Mouse (Mus musculus) heart, postnatal 14 days (tissue): ENCODE measurements at regions not wholly inside any gene's neighbourhood (a gene's known extent, or its start where the extent isn't known, plus 50 kb on each side); places are given as distances from the start of the nearest gene placed in this dataset.

Source experiments
- DNase-seq, 2 experiments: peaks; one replicate each; pipeline ENCODE4 v3.0.0; 2021 to 2022
- intact Hi-C: fragments of 180-260 bp; cut with DNase I; formaldehyde crosslinking; loops from one replicate; pipeline ENCODE4 v1.15.1; 2025

GRCm38 (mm10) chr8:116837991-116838390 is 83.3 kb downstream of the Cmc2 start:
- DNase-seq: no peak
- intact Hi-C loops: no loop called here

DNA sequence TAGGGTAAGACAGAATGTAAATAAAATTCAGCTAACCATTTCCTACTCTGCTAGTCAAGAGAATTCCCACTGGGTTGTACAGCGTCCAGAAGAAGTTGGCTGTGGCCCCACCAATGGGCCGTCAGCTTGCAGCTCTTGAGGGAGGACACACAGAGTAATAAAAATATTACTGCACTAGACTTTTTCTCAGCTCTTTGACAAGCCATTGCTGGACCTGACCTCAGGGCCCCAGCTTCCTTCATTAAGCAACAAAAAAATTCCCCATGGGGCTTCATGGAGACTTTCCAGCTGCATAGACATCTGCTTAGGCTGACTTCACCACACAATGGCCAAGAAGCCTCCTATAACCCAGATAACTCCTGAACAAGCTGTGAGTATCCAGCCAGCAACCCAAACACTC is 89.1 kb downstream of the Cmc2 start:
- peak; percentile 73 to 84 for DNase-seq
- intact Hi-C loops: no loop called here

- no peak for DNase-seq
- intact Hi-C loops: no loop called here
Observed at GRCm38 (mm10) chr8:116829631-116830030, 91.6 kb downstream of the Cmc2 start.

DNA sequence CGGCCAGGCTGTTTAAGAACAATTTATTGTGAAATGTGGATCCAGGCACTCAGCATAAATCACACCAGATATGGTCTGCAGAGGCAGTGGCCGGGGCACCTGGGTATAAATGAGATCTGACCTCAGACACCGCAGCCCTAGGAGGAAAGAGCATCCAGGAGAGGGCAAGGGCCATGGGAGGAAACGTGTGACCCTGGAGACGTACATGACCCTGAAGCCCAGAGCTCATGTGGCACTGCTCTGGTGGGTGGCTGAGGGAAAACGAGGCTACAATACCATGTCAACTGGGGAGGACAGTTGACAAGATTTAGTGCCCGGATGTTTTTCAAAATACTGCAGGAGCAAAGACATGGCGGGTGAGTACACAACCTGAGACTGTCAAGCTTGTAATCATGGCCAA is 93.0 kb downstream of the Cmc2 start:
- DNase-seq: no peak
- intact Hi-C loops: no loop called here

DNA sequence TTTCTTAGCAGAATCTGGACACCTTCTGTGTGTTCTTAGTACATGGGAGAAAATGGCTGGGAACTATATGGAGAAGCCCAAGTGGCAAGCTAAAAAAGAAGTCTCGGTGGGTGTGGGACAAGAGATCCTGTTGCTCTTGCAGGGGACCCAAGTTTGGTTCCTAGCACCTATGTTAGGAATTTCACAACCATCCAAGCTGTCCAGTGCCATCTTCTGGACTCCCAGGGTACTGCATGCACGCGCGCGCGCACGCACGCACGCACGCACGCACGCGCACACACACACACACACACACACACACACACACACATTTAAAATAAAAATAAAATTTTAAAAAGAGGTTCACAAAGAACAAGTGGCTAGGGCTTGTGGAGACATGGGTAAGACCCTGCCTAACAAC is 94.1 kb downstream of the Cmc2 start:
- intact Hi-C loops: no loop called here
- no peak for DNase-seq

GRCm38 (mm10) chr8:116814118-116814851 is 81.5 kb upstream of the Cdyl2 start:
- DNase-seq: peak; percentile 66 to 76
- intact Hi-C loops: no loop called here

- intact Hi-C loops: no loop called here
- no peak for DNase-seq
Observed at GRCm38 (mm10) chr8:116801313-116801712, 68.5 kb upstream of the Cdyl2 start.

- intact Hi-C loops: no loop called here
- no peak for DNase-seq
Observed at GRCm38 (mm10) chr8:116800636-116801035, 67.8 kb upstream of the Cdyl2 start.

- intact Hi-C loops: no loop called here
- no peak for DNase-seq
Observed at GRCm38 (mm10) chr8:116798981-116799380, 66.2 kb upstream of the Cdyl2 start.

DNA sequence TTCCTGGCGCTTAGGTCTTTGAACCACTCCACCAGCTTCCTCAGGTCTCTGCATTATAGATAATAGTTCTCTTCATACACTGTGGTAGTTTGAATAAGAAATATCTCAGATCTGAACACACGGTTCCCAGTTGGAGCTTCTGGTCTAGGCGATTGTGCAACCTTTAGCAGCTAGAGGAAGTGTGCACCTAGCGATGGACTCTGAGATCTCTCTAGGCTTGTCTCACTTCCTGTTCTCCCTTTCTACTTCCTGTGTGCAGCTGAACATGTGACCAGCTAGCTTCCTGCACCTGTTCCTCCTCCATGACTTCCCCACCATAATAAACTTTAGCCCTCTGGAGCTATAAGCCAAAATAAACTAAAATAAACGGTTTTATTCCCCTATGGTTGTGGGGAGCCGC is 62.9 kb upstream of the Cdyl2 start:
- DNase-seq: no peak
- intact Hi-C loops: no loop called here

DNA sequence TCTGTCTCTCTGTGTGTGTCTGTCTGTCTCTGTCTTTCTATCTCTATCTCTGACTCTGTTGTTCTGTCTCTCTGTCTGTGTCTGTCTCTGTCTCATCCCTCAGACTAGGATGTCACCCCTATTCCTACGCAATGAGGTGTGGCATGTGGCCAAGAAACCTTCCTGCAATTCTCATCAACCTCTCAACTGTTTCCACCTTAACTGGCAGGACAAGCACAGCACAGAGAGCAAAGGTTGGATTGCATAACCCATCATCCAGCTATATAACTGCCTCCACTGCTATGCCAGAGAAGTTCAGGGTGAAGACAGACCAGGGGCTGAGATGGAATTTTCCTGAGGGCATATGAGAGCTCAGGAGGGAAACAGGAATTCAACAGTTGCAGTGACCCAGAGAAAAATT is 60.3 kb upstream of the Cdyl2 start:
- intact Hi-C loops: no loop called here

DNA sequence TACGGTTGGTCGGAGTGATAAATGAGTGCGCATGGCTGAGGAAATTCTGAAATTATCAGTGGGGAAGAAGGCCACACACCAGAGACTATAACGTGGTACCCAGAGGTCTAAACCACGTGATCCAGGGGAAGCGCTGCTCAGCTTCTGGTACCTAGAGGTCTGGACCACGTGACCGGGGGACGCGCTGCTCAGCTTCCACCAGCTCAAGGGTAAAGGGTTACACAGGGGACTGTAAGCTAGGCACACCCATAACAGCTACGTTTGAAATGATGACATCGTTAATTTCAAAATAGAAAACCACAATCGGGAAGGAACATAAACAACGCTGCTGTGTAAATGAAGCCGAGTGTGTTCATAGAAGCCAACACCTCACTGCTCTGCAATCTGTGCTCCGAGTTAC is 57.5 kb upstream of the Cdyl2 start:
- no peak for DNase-seq
- intact Hi-C loops: no loop called here

More for the DNA sequence above, 60.3 kb upstream of the Cdyl2 start:
- DNase-seq: no peak
